Mouse (Mus musculus): ENCODE measurements at regions not wholly inside any gene's neighbourhood (a gene's known extent, or its start where the extent isn't known, plus 50 kb on each side); places are given as distances from the start of the nearest gene placed in this dataset.

- in situ Hi-C loops (cut with MboI, MseI): loop anchor here (10.0 to 25.0 kb wide), 2 partner anchors 383 to 486 kb away; no protein-coding TSS in a partner anchor
Observed at GRCm38 (mm10) chr3:63551661-63552060, 68.0 kb upstream of the Gm34302 start.

GRCm38 (mm10) chr3:63542638-63543408 is 59.1 kb upstream of the Gm34302 start:
- in situ Hi-C loops (cut with MboI, MseI): loop anchor here (10.0 kb wide), 1 partner anchor 1008 kb away; no protein-coding TSS in a partner anchor

GRCm38 (mm10) chr3:63538881-63539280 is 55.2 kb upstream of the Gm34302 start:
- in situ Hi-C loops (cut with MboI, MseI): no loop called here

GRCm38 (mm10) chr3:63534141-63534540 is 50.5 kb upstream of the Gm34302 start:
- in situ Hi-C loops (cut with MboI, MseI): no loop called here
